In genomic region chr5:114581486-114581885, GRCm38 (mm10) we compare ENCODE assay signal across 12 mouse cellular contexts. TPM values are rescaled to one million over a fixed set of nuclear protein-coding genes. Genes with fewer than 3 reads are reported as not detected.
DNase-seq lines count a peak whose midpoint lies in the region; ATAC-seq lines count a peak whose summit lies in the region.
"Had no signal": no experiment of that assay in that cellular context is flagged by ENCODE, and none has a peak within 500 bp of the region (broad histone marks: within the 10 kb centered on the region; RNA-seq: fewer than 3 reads in every experiment).

No protein-coding gene starts in this region.

- no peak for DNase-seq in forebrain, embryonic 10.5 days (ENCODE audit: extremely low spot score, low spot score)
- no peak for DNase-seq in midbrain, embryonic 10.5 days (ENCODE audit: low spot score)
- DNase-seq in gastrocnemius, postnatal 25 days: peak; percentile 64
- DNase-seq in thymus, postnatal 0 days (ENCODE audit: low spot score): no peak
- no peak for DNase-seq in left cerebral cortex, postnatal 25 days (ENCODE audit: low spot score in 2 of 2)
- DNase-seq: cerebellum, adult 11-12 months; right cerebral cortex, postnatal 4 days had no signal

- H3K9me3 ChIP-seq in forebrain, embryonic 13.5 days (replicated peaks): no peaks in the 10 kb centered on the region
- H3K9me3 ChIP-seq in forebrain, embryonic 10.5 days: no peaks in the 10 kb centered on the region
- H3K9me3 ChIP-seq in midbrain, embryonic 12.5 days: no peaks in the 10 kb centered on the region
- no peaks in the 10 kb centered on the region for H3K9me3 ChIP-seq in midbrain, embryonic 10.5 days (replicated peaks)
- no peaks in the 10 kb centered on the region for H3K9me3 ChIP-seq in midbrain, embryonic 16.5 days (replicated peaks; ENCODE audit: control insufficient read depth, low read length, poor library complexity, severe bottlenecking)

- intact Hi-C loops in left cerebral cortex, postnatal 25 days (cut with DNase I): no loop called here

- WGBS in forebrain, embryonic 13.5 days: 39% methylated on average over 12 of the region's 12 CpGs
- WGBS in forebrain, embryonic 10.5 days: 86% methylated on average over 12 of the region's 12 CpGs
- WGBS in midbrain, embryonic 12.5 days: 85% methylated on average over 12 of the region's 12 CpGs
- WGBS in midbrain, embryonic 10.5 days: 93% methylated on average over 12 of the region's 12 CpGs
- WGBS in midbrain, embryonic 16.5 days: 50% methylated on average over 12 of the region's 12 CpGs

- H3K9ac ChIP-seq in forebrain, embryonic 13.5 days: no peak overlapping the region
- no peak overlapping the region for H3K9ac ChIP-seq in midbrain, embryonic 12.5 days (replicated peaks)
- no peak overlapping the region for H3K9ac ChIP-seq in midbrain, embryonic 16.5 days (ENCODE audit: low read depth, low read length)
- H3K9ac ChIP-seq: liver, embryonic 14.5 days had no signal

- H3K36me3 ChIP-seq in forebrain, embryonic 13.5 days (ENCODE audit: poor library complexity, severe bottlenecking): no peaks in the 10 kb centered on the region
- H3K36me3 ChIP-seq in forebrain, embryonic 10.5 days (replicated peaks): peaks cover 25% of the 10 kb centered on the region
- no peaks in the 10 kb centered on the region; the same call in 1 of the 2 replicates for H3K36me3 ChIP-seq in midbrain, embryonic 12.5 days
- peaks cover 15% of the 10 kb centered on the region for H3K36me3 ChIP-seq in midbrain, embryonic 10.5 days
- H3K36me3 ChIP-seq in midbrain, embryonic 16.5 days (ENCODE audit: control insufficient read depth, insufficient read depth, low read length): no peaks in the 10 kb centered on the region

- H3K27me3 ChIP-seq in forebrain, embryonic 13.5 days: peaks cover 65% of the 10 kb centered on the region
- H3K27me3 ChIP-seq in forebrain, embryonic 10.5 days (ENCODE audit: poor library complexity, severe bottlenecking): peaks cover 28% of the 10 kb centered on the region
- peaks cover 54% of the 10 kb centered on the region for H3K27me3 ChIP-seq in midbrain, embryonic 12.5 days
- H3K27me3 ChIP-seq in midbrain, embryonic 10.5 days (ENCODE audit: low read depth, poor library complexity, severe bottlenecking): peaks cover 42% of the 10 kb centered on the region
- H3K27me3 ChIP-seq in midbrain, embryonic 16.5 days (ENCODE audit: control insufficient read depth, insufficient read depth, low read depth, low read length): no peaks in the 10 kb centered on the region

- peak; percentile 31; the same call in 1 of the 2 replicates for ATAC-seq in forebrain, embryonic 13.5 days
- ATAC-seq in midbrain, embryonic 12.5 days (ENCODE audit: low FRiP score, low read depth): no peak
- no peak for ATAC-seq in midbrain, embryonic 16.5 days

- H3K4me1 ChIP-seq in forebrain, embryonic 13.5 days: peaks cover 85% of the 10 kb centered on the region
- peaks cover 88% of the 10 kb centered on the region for H3K4me1 ChIP-seq in forebrain, embryonic 10.5 days
- peaks cover 83% of the 10 kb centered on the region for H3K4me1 ChIP-seq in midbrain, embryonic 12.5 days
- H3K4me1 ChIP-seq in midbrain, embryonic 10.5 days: peaks cover 86% of the 10 kb centered on the region
- peaks cover 52% of the 10 kb centered on the region for H3K4me1 ChIP-seq in midbrain, embryonic 16.5 days (ENCODE audit: control insufficient read depth, insufficient read depth, low read length)

- peak overlapping the region; percentile 12; the same call in 1 of the 2 replicates for H3K4me2 ChIP-seq in forebrain, embryonic 13.5 days
- H3K4me2 ChIP-seq in midbrain, embryonic 12.5 days (replicated peaks): no peak overlapping the region
- H3K4me2 ChIP-seq in midbrain, embryonic 16.5 days (ENCODE audit: low read length): no peak overlapping the region

- no peak overlapping the region for H3K4me3 ChIP-seq in forebrain, embryonic 13.5 days
- H3K4me3 ChIP-seq in forebrain, embryonic 10.5 days: no peak overlapping the region
- no peak overlapping the region for H3K4me3 ChIP-seq in midbrain, embryonic 12.5 days
- no peak overlapping the region for H3K4me3 ChIP-seq in midbrain, embryonic 10.5 days
- no peak overlapping the region for H3K4me3 ChIP-seq in midbrain, embryonic 16.5 days (ENCODE audit: low read depth, low read length)
- H3K4me3 ChIP-seq: erythroblast, embryonic 14.5 days had no signal

- H3K27ac ChIP-seq in forebrain, embryonic 13.5 days: peak overlapping the region; percentile 5; the same call in 1 of the 2 replicates
- H3K27ac ChIP-seq in forebrain, embryonic 10.5 days: no peak overlapping the region
- H3K27ac ChIP-seq in midbrain, embryonic 12.5 days (replicated peaks): peak overlapping the region; percentile 27
- H3K27ac ChIP-seq in midbrain, embryonic 10.5 days (replicated peaks): no peak overlapping the region
- H3K27ac ChIP-seq in midbrain, embryonic 16.5 days (ENCODE audit: low read length): peak overlapping the region; percentile 39
- H3K27ac ChIP-seq: liver, embryonic 14.5 days had no signal

RNA-seq across cellular contexts. Expression of gene Fam222a, which starts 13.7 kb away (rescaled TPM):
- polyA plus RNA-seq in forebrain, embryonic 13.5 days (2015; fragmentation: Nextera tagmentation; extraction: Ambion mirVana): 4.8 and 4.9 TPM in 2 replicates
- 3.9 and 4.1 TPM in 2 replicates for polyA plus RNA-seq in forebrain, embryonic 10.5 days (2016; fragmentation: Nextera tagmentation; extraction: Ambion mirVana)
- polyA plus RNA-seq in midbrain, embryonic 12.5 days (2016; fragmentation: Nextera tagmentation; extraction: Ambion mirVana): 9.4 and 10.2 TPM in 2 replicates
- polyA plus RNA-seq in midbrain, embryonic 10.5 days (2016; fragmentation: Nextera tagmentation; extraction: Ambion mirVana): 4.0 and 5.1 TPM in 2 replicates
- under 1 TPM; 0.29 to 0.54 TPM for total RNA-seq in gastrocnemius, postnatal 25 days (2021)
- 5.3 and 6.0 TPM in 2 replicates for polyA plus RNA-seq in midbrain, embryonic 16.5 days (2015; fragmentation: Nextera tagmentation; extraction: Ambion mirVana)
- polyA plus RNA-seq in thymus, postnatal 0 days (2015; fragmentation: Nextera tagmentation; extraction: Ambion mirVana): 1.6 and 2.3 TPM in 2 replicates
- total RNA-seq in left cerebral cortex, postnatal 25 days (2021): 10 to 100 TPM in 1 of 2 experiments, 1 to 10 TPM in 1; 6.8 to 12.8 TPM

Comparison
In these comparisons a context has a peak if more than half of its experiments do, and no peak if none do; other contexts are left out.
1. H3K27ac ChIP-seq: peak in forebrain, embryonic 13.5 days (single experiment), midbrain, embryonic 12.5 days (single experiment) and midbrain, embryonic 16.5 days (single experiment); none in forebrain, embryonic 10.5 days (single experiment) and midbrain, embryonic 10.5 days (single experiment).